Mouse (Mus musculus) embryonic facial prominence, embryonic 13.5 days (tissue): ENCODE measurements around the gene S1pr2. TPM values are rescaled to one million over a fixed set of nuclear protein-coding genes. Genes with fewer than 3 reads are reported as not detected.
A peak's percentile ranks its signal among the peaks of the same experiment; 100 is the strongest.

ENCODE experiments used
- ATAC-seq: fragments of 200-750 bp; cut with Nextera tagmentation; 2 replicates; pipeline ENCODE4 v1.8.0; 2017; ENCODE audit warnings: low read depth; ENCODE audit not compliant: insufficient number of reproducible peaks, insufficient read depth, low FRiP score, low TSS enrichment
- H3K27ac ChIP-seq: fragments of 300-500 bp; sonication (generic); 2 replicates; pipeline ENCODE4 v1.5.1; 2015; ENCODE audit warnings: moderate library complexity, mild to moderate bottlenecking, inconsistent platforms
- H3K27me3 ChIP-seq: fragments of 300-500 bp; sonication (generic); 2 replicates; pipeline ENCODE4 v1.6.1; 2015; ENCODE audit warnings: mild to moderate bottlenecking, inconsistent platforms
- H3K36me3 ChIP-seq: fragments of 300-500 bp; sonication (generic); 2 replicates; pipeline ENCODE4 v1.6.1; 2015; ENCODE audit warnings: mild to moderate bottlenecking, inconsistent platforms
- H3K4me1 ChIP-seq: fragments of 300-500 bp; sonication (generic); 2 replicates; pipeline ENCODE4 v1.6.1; 2015; ENCODE audit warnings: inconsistent platforms
- H3K4me2 ChIP-seq: fragments of 300-500 bp; sonication (generic); 2 replicates; pipeline ENCODE4 v1.6.1; 2015; ENCODE audit warnings: moderate library complexity, mild to moderate bottlenecking, inconsistent platforms
- H3K4me3 ChIP-seq: fragments of 300-500 bp; sonication (generic); 2 replicates; pipeline ENCODE4 v1.5.1; 2015; ENCODE audit warnings: mild to moderate bottlenecking, inconsistent platforms
- H3K9ac ChIP-seq: fragments of 300-500 bp; sonication (generic); 2 replicates; pipeline ENCODE4 v1.6.1; 2015; ENCODE audit warnings: mild to moderate bottlenecking, inconsistent platforms
- H3K9me3 ChIP-seq: fragments of 300-500 bp; sonication (generic); 2 replicates; pipeline ENCODE4 v1.6.1; 2016; ENCODE audit warnings: inconsistent platforms
- WGBS: fragments of 180-500 bp; shearing (Covaris S2); methylation state at CpG from one replicate; pipeline ENCODE4 v1.1.7; 2015; ENCODE audit warnings: mixed read lengths; 5-methylcytosine and 5-hydroxymethylcytosine counted together
- polyA plus RNA-seq: library from polyadenylated mRNA; unstranded; fragments of >200 nt; fragmentation: Nextera tagmentation; extraction: Ambion mirVana; gene quantifications from 2 replicates; pipeline ENCODE4 v1.2.1, GENCODE M21; 2015

S1pr2 gene
- polyA plus RNA-seq, 1 experiment from 2014 or later: 67.8 TPM

DNA sequence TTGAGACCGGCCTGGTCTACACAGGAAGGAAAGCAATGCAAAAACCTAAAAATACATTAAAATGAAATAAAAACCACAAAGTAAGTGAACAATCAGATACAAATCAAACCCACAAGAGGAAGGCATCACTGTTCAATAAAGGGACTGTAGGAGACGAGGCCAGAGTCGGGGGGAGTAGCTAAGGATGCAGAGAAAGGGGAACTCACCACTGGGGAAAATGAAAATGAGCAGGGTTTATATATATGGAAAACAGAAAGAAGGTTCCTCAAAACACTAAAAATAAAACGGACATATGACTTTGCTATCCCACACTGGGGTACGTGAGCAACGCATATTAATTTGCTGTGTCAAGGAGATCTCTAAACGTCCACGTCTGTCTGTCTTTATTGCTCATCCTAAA is 20.5 kb upstream of the S1pr2 start:
- Histone ChIP-seq H3K4me2 (no peak overlapping the region), H3K27ac (no peak overlapping the region), H3K4me3 (no peak overlapping the region), H3K36me3 (no peaks in the 10 kb centered on the region), H3K4me1 (no peaks in the 10 kb centered on the region), H3K27me3 (no peaks in the 10 kb centered on the region), H3K9me3 (no peaks in the 10 kb centered on the region), H3K9ac (no peak overlapping the region)
- 84% methylated on average over 8 of the region's 8 CpGs for WGBS
- ATAC-seq: no peak

DNA sequence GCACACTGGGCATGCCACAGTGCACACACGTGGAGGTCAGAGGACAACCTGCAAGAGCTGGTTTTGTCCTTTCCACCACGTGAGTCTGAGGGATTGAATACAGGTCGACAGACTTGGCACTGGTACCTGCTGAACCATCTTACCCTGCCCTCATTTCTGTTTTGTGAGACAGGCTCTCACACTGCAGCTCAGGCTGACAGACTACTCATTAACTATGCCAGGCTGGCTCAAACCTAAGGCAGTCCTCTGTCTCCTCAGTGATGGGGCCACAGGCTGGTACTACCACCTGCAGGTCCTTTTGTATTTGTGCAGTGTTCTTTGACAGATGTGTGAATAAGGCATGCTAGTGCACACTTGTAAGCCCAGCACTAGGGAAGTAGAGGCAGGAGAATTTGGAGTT is 18.5 kb upstream of the S1pr2 start:
- H3K9me3 ChIP-seq: no peaks in the 10 kb centered on the region
- H3K27me3 ChIP-seq: no peaks in the 10 kb centered on the region
- no peak overlapping the region for H3K9ac ChIP-seq
- no peak overlapping the region for H3K27ac ChIP-seq
- H3K4me1 ChIP-seq: peaks cover 12% of the 10 kb centered on the region
- H3K36me3 ChIP-seq: no peaks in the 10 kb centered on the region
- 81% methylated on average over 3 of the region's 3 CpGs for WGBS
- no peak for ATAC-seq
- no peak overlapping the region for H3K4me3 ChIP-seq
- H3K4me2 ChIP-seq: no peak overlapping the region

DNA sequence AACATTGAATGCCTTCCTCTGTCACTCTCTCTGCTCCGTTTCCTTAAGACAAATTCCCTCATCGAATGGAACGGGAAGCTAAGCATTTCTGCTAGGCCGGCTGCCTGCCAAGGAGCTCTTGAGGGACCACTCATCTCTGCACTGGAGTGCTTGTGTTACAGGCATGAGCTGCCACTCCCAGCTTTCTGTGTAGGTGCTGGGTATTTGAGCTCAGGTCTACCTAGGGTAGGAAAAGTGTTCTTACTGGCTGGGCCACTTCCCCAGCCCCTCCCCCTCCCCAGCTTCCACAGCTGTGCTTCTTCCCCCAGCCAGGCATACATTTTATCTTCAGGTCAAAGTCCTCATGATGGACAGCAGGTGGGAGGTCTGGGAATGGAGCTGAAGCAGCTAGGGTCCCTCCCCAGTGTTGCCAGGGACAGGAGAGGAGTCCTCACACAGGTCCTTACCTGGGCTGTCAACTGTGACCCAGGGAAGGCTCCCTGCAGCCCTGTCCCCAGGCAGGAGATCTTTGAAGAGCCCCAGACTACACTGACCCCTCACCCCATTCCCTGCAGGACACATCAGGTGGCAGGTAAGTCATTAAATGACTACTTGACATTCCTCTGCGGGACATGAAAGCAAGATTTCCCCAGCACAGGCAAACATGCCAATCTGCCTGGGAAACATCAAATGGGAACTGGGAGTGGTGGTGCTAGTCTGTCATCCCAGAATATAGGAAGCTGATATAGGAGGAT is 16.8 kb upstream of the S1pr2 start:
- Histone ChIP-seq H3K36me3 (no peaks in the 10 kb centered on the region), H3K4me3 (no peak overlapping the region), H3K27ac (no peak overlapping the region), H3K9ac (no peak overlapping the region), H3K4me1 (peaks cover 12% of the 10 kb centered on the region), H3K9me3 (no peaks in the 10 kb centered on the region), H3K27me3 (no peaks in the 10 kb centered on the region), H3K4me2 (no peak overlapping the region)
- no peak for ATAC-seq
- 40% methylated on average over 5 of the region's 5 CpGs for WGBS

DNA sequence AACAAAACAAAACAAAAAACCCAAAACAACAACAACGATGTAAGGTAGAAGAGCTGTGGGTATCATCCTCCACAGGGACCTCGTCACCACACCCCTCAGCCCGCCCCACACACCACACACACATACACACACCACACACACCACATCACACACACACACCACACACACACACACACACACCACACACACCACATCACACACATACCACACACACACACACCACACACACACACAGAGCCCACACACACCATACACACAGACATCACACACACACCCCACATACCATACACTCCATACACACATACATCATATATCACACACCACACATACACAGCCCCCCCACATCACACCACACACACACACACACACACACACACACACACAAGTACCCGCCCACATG is 15.0 kb upstream of the S1pr2 start:
- Histone ChIP-seq H3K27ac (no peak overlapping the region), H3K4me3 (no peak overlapping the region), H3K4me2 (no peak overlapping the region), H3K9me3 (no peaks in the 10 kb centered on the region), H3K9ac (no peak overlapping the region), H3K36me3 (no peaks in the 10 kb centered on the region), H3K27me3 (no peaks in the 10 kb centered on the region), H3K4me1 (peaks cover 26% of the 10 kb centered on the region)
- ATAC-seq: no peak
- WGBS: 98% methylated on average over 4 of the region's 4 CpGs

GRCm38 (mm10) chr9:20990861-20991260 is 14.3 kb upstream of the S1pr2 start:
- H3K4me2 ChIP-seq: peak overlapping the region; percentile 50
- no peak overlapping the region; the same call in 1 of the 2 replicates for H3K4me3 ChIP-seq
- peaks cover 30% of the 10 kb centered on the region for H3K4me1 ChIP-seq
- H3K9me3 ChIP-seq: no peaks in the 10 kb centered on the region
- ATAC-seq: no peak
- WGBS: 2% methylated on average over 10 of the region's 10 CpGs
- no peaks in the 10 kb centered on the region for H3K27me3 ChIP-seq
- peak overlapping the region; percentile 68 for H3K27ac ChIP-seq
- no peaks in the 10 kb centered on the region for H3K36me3 ChIP-seq
- peak overlapping the region; percentile 37; the same call in 1 of the 2 replicates for H3K9ac ChIP-seq

DNA sequence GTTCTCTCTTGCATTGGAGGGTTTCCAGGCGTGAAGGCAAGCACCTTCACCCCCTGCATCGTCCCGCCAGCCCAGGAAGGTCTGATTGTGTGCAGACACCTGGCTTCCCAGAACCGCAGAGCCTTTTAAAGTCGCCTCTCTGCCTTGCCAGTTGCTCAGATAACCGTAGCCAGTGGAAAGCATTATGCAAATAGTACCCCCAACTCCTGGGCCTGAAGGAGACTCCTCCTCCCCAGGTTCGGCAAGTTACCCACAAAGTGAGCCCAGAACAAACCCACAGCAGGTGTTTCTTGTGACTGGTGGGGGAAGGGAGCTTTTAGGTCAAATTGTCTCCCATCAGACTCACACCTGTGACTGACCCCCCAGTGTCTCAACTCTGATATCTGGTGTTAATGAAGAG is 11.4 kb upstream of the S1pr2 start:
- Histone ChIP-seq H3K36me3 (no peaks in the 10 kb centered on the region), H3K9ac (no peak overlapping the region), H3K4me3 (no peak overlapping the region), H3K27me3 (no peaks in the 10 kb centered on the region), H3K27ac (peak overlapping the region; percentile 85), H3K4me2 (no peak overlapping the region), H3K9me3 (no peaks in the 10 kb centered on the region), H3K4me1 (peaks cover 37% of the 10 kb centered on the region)
- 20% methylated on average over 7 of the region's 7 CpGs for WGBS
- no peak for ATAC-seq

DNA sequence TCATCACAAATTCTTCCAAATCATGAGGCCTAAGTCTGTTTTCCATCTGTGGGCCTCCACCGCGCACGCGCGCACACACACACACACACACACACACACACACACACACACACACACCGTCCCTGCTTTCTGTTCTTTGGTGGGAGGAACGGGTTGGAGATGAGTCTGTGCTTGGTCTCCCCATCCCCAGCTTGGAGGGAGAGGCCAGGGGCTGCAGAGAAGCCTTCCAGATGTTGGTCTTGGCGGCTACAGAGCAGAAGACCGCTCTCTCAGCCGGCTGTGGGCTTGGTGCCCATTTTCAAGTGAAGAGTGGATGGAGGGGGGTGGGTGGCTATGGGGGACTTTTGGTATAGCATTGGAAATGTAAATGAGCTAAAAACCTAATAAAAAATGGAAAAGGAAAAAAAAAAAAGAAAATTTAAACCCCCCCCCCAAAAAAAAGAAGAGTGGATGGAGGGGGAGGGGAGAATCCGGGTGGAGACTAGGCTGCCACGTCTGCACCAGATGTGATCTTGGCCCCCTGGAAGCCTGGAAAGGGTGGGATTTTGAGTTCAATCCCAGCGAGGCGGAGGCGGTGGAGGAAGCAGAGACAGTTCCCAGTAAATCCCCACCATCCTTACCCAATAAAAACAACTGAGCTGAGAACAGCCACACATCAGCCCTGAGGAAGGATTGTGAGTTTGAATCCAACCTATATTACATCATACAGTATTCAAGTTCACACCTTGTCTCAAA is 10.5 kb upstream of the S1pr2 start:
- H3K27me3 ChIP-seq: no peaks in the 10 kb centered on the region
- peak overlapping the region; percentile 85 for H3K27ac ChIP-seq
- peaks cover 46% of the 10 kb centered on the region for H3K4me1 ChIP-seq
- H3K9ac ChIP-seq: 0 out of 2 replicates have a peak overlapping the region, but pooled peaks have one; percentile 21
- H3K4me3 ChIP-seq: no peak overlapping the region
- WGBS: 38% methylated on average over 15 of the region's 15 CpGs
- ATAC-seq: peak; percentile 67; the same call in 1 of the 2 replicates
- no peaks in the 10 kb centered on the region for H3K9me3 ChIP-seq
- no peaks in the 10 kb centered on the region for H3K36me3 ChIP-seq
- H3K4me2 ChIP-seq: 0 out of 2 replicates have a peak overlapping the region, but pooled peaks have one; percentile 11

DNA sequence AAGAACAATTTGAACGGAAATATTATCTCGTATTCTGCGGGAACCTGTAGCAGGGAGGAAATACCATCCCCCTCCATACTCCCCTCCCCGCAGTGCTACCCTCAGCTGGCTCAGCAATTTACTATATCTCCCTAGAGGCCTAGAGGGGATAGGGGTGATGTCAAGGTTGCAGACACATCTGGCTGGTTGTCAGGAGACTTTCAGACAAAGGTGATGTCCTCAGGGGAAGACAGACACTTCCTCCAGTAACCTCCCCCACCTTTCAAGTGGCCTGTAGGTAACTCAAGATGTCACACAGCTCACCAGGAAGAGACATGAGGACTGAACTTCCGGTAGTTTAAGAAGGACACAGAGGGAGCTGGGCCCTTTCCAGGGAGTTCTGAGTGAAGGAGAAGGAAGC is 6.6 kb upstream of the S1pr2 start:
- Histone ChIP-seq H3K4me3 (no peak overlapping the region), H3K27me3 (no peaks in the 10 kb centered on the region), H3K4me2 (no peak overlapping the region), H3K27ac (peak overlapping the region; percentile 22), H3K9me3 (no peaks in the 10 kb centered on the region), H3K9ac (no peak overlapping the region), H3K4me1 (peaks cover 41% of the 10 kb centered on the region), H3K36me3 (no peaks in the 10 kb centered on the region)
- ATAC-seq: no peak
- 25% methylated on average over 5 of the region's 5 CpGs for WGBS

GRCm38 (mm10) chr9:20982171-20982570 is 5.6 kb upstream of the S1pr2 start:
- Histone ChIP-seq H3K27me3 (no peaks in the 10 kb centered on the region), H3K27ac (no peak overlapping the region), H3K9ac (no peak overlapping the region)

DNA sequence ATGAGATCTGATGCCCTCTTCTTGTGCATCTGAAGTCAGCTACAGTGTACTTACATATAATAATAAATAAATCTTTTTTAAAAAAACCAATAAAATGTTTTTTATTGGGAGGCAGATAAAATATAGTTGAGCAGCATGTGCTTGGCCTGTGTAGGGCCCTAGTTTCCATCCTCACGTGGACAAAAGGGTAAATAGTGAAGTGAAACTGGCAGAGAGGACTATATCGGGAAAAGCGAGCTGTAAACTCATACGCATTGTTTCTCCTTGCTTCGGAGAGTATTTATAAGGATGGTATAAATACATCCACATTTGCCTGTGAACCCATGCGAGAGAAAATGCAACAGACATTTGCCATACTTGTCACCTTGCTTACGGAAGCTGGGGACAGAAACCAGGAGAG is 3.2 kb upstream of the S1pr2 start:
- 88% methylated on average over 7 of the region's 7 CpGs for WGBS
- ATAC-seq: no peak

More at GRCm38 (mm10) chr9:20982171-20982570, 5.6 kb upstream of the S1pr2 start:
- Histone ChIP-seq H3K4me2 (no peak overlapping the region), H3K4me1 (peaks cover 38% of the 10 kb centered on the region), H3K36me3 (no peaks in the 10 kb centered on the region), H3K4me3 (no peak overlapping the region), H3K9me3 (no peaks in the 10 kb centered on the region)
- WGBS: 68% methylated on average over 3 of the region's 3 CpGs
- no peak for ATAC-seq

GRCm38 (mm10) chr9:20979181-20979580 is 2.6 kb upstream of the S1pr2 start:
- no peaks in the 10 kb centered on the region for H3K36me3 ChIP-seq
- peak overlapping the region; percentile 62; the same call in 1 of the 2 replicates for H3K27ac ChIP-seq
- WGBS: 56% methylated on average over 5 of the region's 5 CpGs
- no peak for ATAC-seq
- no peak overlapping the region for H3K4me3 ChIP-seq
- no peak overlapping the region for H3K4me2 ChIP-seq
- H3K9me3 ChIP-seq: no peaks in the 10 kb centered on the region
- no peak overlapping the region for H3K9ac ChIP-seq
- peaks cover 46% of the 10 kb centered on the region for H3K4me1 ChIP-seq
- H3K27me3 ChIP-seq: no peaks in the 10 kb centered on the region

More for the DNA sequence above, 3.2 kb upstream of the S1pr2 start:
- no peak overlapping the region for H3K4me2 ChIP-seq
- H3K9me3 ChIP-seq: no peaks in the 10 kb centered on the region
- peaks cover 40% of the 10 kb centered on the region for H3K4me1 ChIP-seq
- no peaks in the 10 kb centered on the region for H3K36me3 ChIP-seq
- no peaks in the 10 kb centered on the region for H3K27me3 ChIP-seq
- H3K4me3 ChIP-seq: no peak overlapping the region
- H3K9ac ChIP-seq: no peak overlapping the region
- no peak overlapping the region for H3K27ac ChIP-seq
